Mouse (Mus musculus): ENCODE measurements around the gene Gm4553.
"Not testable (repeated sequence)": the region's sequence is repeated elsewhere in the genome, so short reads cannot be mapped to it uniquely, and the experiment has no call there.

Gm4553 gene

DNA sequence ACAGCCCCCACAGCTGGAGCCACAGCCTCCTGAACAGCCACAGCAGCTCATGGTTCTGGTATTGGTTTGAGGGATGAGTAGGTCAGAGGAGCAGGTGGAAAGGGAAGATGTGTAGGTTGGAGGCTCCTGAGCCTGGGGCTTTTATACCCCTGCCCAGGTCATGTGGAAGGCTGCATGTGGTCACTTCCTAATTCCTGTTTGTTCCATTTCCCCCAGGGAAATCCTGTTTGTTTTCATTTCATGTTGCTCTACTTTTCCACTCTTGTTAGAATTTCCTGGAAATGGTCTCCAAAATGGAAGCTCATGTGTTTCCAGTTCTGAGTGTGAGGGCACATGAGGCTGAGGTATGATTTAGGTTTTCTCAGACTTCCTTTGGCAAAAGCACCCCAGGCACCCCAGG, at the start of gene Gm4553:
Gene Gm4553 (minus strand): TSS at position 101 of the 400 bp plus-strand sequence.
- not testable (repeated sequence) for DNase-seq (ENCODE audit: low spot score)

DNA sequence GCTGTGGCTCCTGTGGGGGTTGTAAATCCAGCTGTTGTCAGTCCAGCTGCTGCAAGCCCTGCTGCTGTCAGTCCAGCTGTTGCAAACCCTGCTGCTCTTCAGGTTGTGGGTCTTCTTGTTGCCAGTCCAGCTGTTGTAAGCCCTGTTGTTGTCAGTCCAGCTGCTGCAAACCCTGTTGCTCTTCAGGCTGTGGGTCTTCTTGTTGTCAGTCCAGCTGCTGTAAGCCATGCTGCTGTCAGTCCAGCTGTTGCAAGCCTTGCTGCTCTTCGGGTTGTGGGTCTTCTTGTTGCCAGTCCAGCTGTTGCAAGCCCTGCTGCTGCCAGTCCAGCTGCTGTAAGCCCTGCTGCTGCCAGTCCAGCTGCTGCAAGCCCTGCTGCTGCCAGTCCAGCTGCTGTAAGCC, 46.6 kb upstream of the Gm4553 start:
- DNase-seq (ENCODE audit: low spot score), result not testable (repeated sequence)

DNA sequence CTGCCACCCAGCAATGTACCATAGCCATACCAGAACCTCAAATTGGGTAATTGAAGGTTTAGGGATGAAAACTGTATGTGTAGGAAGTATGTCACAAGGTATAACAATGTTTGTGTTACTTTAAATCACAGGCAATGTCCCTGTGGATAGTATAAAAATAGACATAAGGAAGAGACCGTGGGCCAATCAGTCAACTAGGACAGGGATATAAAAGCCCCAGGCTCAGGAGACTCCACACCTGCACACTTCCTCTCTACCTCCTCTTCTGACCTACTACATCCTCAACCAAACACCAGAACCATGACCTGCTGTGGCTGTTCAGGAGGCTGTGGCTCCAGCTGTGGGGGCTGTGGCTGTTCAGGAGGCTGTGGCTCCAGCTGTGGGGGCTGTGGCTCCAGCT, 46.0 kb upstream of the Gm4553 start, which contains the start of gene Gm7579:
Gene Gm7579 (plus strand): TSS at position 301 of the 400 bp plus-strand sequence.
- DNase-seq (ENCODE audit: low spot score), result no peak

DNA sequence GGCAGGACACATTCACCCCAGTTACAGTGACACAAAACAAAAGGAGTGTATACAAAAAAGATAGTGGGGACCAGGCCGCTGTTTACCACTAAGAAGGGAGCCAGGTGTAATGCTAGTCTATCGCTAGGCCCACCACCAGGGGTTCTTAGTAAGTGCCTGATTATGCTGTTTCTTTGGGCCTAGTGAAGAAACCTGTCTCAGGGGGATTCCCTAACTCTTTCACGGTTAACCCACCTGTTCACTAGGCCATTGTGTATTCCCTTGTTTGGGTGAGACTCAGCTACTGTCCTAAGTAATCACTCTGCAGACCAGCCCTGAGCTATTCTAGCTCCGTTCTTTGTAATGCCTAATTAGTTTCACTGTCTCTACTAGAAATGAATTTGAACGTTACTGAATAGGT, 41.4 kb upstream of the Gm4553 start:
- DNase-seq (ENCODE audit: low spot score), result not testable (repeated sequence)

DNA sequence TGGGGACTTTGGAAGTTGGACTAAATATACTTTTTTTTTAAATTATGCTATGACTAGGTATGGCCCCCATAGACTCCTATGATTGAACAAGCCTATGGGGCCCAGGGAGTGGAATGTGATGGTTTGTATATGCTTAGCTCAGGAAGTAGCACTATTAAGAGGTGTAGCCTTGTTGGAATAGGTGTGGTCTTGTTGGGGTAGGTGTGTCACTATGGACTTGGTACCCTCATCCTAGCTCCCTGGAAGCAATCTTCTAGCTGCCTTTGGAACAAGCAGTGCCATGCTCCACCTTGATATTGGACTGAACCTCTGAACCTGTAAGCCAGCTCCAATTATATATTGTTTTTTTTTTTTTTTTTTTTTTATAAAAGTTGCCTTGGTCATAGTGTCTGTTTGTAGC, 39.9 kb upstream of the Gm4553 start:
- no peak for DNase-seq (ENCODE audit: low spot score)

DNA sequence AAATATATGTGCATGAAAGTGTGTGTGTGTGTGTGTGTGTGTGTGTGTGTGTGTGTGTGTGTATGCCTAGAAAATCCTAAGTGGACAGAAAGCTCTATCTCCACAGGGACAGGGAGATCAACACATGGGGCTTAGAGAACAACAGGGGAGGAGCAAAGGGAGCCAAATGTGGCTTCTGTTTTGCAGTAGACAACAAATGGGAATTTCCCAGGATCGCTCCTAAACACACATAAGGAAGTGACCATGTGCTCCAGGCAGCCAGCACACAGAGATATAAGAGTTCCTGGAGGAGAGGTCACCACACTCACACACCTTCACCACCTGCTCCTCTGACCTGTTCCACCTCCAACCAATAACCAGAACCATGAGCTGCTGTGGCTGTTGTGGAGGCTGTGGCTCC, 35.5 kb upstream of the Gm4553 start, which contains the start of gene Krtap5-3:
Gene Krtap5-3 (plus strand): TSS at position 301 of the 400 bp plus-strand sequence.
- no peak for DNase-seq (ENCODE audit: low spot score)

DNA sequence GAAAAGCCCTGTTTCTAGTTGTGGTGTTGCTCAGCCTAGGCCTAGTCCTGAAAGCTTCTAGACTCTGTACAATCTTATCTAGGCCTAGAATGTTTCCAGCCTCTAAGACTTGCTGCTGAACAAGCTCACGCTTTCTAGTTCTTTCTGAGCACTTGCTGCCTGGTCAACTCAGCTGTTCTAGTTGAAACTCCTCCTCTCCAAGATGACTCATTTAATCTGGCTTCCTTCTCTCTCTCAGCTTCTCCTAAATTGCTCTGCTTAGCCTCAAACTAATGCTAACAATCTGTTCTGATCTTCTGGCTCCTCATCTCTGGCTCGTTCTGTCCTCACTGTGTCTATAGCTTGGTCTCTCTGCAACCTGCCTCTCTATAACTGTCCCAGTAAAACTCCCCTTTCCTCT, 33.2 kb upstream of the Gm4553 start:
- DNase-seq (ENCODE audit: low spot score), result no peak

DNA sequence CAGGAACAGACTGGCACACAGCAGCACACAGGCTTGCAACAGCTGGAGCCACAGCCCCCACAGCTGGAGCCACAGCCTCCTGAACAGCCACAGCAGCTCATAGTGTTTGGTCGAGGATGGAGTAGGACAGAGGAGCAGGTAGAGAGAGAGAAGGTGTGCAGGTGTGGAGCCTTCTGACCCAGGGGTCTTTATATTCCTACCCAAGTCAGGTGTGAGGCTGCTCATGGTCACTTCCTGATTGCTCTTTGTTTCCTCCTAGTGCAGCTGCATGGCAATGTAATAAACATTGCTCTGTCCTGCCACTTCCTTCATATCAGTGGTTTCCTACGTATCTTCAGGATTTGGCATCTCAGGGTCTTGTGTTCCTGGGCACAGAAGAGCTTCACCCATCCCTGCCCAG, 24.8 kb upstream of the Gm4553 start, which contains the start of gene Gm10153:
Gene Gm10153 (minus strand): TSS at position 101 of the 400 bp plus-strand sequence.
- no peak for DNase-seq (ENCODE audit: low spot score)

DNA sequence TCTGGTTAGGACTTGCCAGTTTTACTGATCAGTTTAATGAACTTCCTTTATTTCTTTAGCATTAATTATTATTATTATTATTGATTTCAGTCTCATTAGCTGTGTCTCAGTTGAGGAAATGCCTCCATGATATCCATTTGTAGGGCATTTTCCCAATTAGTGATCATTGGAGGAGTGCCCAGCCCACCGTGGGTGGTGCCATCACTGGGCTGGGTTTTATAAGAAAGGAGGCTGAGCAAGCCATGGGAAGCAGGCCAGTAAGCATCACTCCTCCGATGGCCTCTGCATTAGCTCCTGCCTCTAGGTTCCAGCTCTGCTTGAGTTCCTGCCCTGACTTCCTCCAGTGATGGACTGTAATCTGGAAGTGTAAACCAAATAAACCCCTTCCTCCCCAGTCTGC, 22.6 kb upstream of the Gm4553 start:
- no peak for DNase-seq (ENCODE audit: low spot score)

DNA sequence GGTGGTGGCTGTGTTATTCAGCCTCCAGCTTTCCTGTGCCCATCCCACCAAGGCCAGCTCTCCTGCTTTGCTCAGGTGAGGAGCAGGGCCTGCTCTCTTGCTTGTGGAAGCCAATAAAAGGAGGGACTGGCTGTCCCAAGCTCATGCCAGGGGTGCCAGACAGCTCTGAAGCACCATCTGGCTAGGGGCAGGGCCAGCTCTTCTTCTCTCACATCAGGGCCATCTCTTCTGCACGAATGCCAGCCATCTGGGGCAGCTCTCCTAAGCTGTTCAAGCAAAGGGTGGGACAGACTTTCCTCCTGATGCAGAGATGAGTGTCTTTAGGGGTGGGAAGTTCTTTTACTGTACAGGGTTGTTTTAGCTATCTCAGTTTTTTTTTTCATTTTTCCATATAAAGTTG, 15.5 kb upstream of the Gm4553 start:
- DNase-seq (ENCODE audit: low spot score), result no peak

DNA sequence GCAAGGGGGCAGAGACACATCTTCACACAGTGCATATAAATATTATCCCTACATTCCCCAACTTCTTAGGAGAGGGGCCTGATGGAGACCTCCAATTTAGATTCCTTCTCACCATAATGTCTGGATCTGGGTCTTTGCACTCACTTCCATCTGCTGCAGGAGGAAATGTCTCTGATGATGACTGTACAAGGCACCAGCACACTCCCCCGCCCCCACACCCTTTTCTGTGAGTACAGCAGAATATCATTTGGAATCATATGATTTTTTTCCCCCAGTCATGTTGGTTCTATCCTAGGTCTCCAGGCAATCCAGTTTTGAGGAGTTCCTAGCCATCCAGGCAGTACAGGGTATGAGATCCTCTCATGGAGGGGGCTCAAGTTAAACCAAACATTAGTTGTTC, 13.1 kb upstream of the Gm4553 start:
- DNase-seq (ENCODE audit: low spot score), result no peak

DNA sequence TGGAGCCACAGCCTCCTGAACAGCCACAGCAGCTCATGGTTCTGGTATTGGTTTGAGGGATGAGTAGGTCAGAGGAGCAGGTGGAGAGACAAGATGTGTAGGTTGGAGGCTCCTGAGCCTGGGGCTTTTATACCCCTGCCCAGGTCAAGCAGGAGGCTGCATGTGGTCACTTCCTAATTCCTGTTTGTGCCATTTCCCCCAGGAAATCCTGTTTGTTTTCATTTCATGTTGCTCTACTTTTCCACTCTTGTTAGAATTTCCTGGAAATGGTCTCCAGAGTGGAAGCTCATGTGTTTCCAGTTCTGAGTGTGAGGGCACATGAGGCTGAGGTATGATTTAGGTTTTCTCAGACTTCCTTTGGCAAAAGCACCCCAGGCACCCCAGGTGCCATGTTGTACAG, 10.4 kb upstream of the Gm4553 start, which contains the start of gene Krtap5-2:
Gene Krtap5-2 (minus strand): TSS at position 101 of the 400 bp plus-strand sequence.
- not testable (repeated sequence) for DNase-seq (ENCODE audit: low spot score)

DNA sequence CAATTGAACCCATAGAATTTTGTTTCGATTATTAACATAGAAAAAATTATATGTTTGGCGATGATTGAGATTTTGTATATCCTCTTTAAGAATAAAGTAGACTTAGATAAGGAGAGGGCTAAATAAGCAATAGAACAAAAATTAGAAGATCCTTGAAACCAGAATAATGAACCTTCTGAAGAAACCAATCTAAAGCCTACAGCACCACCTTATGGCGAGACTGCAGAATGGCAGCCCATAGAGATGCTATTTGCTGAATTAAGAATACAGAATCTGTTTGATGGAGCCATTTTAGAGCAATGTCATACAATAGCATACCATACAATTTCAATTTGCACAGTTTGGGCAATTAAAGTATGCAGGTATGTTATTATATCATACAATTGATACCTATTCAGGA, 4.3 kb upstream of the Gm4553 start:
- no peak for DNase-seq (ENCODE audit: low spot score)

DNA sequence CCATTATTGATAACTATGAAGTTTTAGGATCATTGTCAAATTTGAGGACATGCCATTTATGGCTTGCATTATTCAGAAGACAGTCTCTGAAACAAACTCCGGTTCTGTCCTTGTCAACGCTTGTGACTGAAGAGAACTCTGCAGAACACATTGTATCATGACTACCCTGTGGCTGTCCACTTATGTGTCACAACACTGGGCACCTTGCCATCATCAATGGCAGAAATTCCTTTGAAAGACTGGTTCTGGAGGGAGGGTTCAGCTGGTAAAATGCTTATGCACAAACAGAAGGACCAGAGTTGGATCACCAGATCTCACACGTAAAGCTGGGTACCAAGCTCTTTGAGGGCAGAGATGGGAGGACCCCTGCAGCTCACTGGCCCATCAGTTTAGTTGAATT, 6.2 kb downstream of the Gm4553 start:
- no peak for DNase-seq (ENCODE audit: low spot score)

DNA sequence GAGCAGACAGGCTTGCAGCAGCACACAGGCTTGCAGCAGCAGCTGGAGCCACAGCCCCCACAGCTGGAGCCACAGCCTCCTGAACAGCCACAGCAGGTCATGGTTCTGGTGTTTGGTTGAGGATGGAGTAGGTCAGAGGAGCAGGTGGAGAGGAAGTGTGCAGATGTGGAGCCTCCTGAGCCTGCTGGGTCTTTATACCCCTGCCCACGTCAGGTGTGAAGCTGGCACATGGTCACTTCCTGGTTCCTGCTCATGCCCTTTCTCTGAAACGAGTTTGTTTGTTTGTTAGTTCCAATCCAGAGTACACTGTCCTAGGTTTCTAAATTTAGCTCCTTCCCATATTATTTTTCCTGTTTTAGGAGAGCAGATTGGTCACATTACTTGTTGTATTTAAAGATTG, 8.5 kb downstream of the Gm4553 start, which contains the start of gene Gm29735:
Gene Gm29735 (minus strand): TSS at position 101 of the 400 bp plus-strand sequence.
- DNase-seq (ENCODE audit: low spot score), result not testable (repeated sequence)

DNA sequence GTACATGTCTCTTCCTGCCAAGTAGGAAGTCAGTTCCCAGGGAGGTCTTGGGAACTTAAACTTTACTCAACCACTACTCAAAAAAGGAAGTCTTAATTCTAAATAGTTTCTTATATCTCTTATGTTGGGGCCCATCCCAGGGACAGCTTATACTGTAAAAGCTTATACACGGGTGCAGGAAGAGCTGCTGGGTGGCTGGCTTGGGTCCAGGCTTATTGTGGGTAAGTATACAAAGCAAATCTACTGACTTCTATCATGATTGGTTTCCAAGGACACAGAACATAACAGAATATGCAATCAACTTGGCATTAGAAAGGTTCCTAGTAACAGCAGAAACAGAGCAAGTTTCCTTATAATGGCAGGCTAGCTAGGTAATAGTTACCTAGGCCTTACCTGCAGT, 10.2 kb downstream of the Gm4553 start:
- DNase-seq (ENCODE audit: low spot score), result no peak

DNA sequence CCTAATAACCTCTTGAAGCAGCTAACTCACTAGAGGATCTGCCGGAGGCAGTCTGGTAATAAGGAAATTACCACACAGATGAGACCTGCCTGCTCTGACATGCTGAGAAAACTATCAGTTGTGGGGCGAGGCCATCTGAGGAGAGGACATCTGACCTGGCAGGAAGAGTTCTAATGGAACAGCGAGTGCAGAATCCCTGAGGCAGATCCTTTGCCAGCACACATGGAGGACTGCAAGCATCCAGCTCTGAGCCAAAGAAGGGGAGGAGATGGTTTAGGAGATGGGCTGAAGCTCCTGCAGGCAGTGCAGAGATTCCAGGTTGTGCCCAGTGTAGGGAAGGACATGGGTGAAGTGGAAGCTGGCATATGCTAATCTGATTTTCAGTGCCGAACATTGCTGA, 13.3 kb downstream of the Gm4553 start:
- no peak for DNase-seq (ENCODE audit: low spot score)

DNA sequence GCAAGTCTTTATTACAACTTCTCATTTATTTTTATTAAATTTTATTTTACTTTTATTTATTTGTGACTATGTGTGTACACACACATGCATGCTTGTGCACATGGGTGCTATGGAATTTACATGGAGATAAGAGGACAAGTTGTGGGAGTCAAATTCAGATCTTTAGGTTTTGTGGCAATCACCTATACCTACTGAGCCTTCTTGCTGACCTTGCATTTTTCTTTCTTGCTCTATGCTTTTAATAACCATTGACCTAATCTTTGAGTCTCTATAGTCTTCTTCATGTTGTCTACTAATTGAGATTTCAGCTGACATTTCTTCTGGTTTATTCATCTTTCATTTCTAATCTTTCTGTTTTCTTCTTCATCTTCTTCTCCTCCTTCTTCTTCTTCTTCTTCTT, 16.9 kb downstream of the Gm4553 start:
- no peak for DNase-seq (ENCODE audit: low spot score)

DNA sequence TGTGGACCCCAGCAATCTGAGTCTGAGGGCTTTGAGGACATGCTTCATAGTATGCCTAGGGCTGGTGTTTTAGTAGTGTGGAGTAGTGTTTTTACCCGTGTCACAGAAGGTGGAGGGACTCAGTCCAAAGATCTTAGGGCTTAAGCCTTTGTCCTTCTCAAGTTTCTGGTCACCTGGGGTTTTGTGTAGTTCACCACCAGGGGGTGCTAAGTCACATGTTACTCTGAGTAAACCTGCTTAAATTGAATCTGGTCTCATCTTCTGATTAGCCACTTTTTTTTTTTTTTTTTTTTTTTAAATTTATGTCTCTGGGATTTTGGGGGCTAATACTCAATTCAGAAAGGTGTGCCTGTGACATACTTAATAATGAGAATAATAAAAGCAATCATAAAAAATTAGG, 19.5 kb downstream of the Gm4553 start:
- peak; percentile 11 for DNase-seq (ENCODE audit: low spot score)

DNA sequence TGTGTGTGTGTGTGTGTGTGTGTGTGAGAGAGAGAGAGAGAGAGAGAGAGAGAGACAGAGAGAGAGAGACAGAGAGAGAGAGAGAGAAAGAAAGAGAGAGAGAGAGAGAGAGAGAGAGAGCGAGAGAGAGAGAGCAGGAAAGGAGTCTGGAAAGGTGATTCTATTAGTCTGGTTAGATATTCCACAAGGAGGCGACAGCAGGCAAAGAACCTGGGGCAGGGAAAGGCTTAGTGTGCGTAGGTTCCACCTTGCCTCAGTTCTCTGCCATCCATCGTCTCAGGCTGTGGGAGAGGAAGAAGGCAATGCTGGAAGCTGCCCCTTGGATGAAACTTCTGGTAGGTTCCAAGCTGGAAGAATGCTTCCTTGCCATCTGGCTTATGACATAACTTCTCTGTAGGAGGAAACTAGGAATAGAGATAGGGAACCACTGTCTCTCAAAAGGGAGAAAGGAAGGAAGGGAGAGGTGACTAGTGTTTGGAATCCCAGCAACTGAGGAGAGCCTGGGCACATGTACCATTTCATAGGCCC, 20.1 kb downstream of the Gm4553 start:
- DNase-seq (ENCODE audit: low spot score), result no peak

DNA sequence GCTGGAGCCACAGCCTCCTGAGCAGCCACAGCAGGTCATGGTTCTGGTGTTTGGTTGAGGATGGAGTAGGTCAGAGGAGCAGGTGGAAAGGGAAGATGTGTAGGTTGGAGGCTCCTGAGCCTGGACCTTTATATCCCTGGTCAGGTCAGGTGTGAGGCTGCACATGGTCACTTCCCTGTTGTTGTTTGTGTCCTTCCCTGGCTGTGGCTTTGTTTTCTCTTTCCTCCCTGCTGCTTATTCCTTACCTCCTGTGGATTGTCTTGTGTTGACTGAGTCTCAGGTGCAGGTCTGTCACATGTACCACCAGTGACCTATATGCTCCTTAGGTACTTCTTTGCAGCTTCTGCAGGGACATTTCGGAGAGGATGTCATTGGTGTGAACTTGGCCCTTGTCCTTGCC, 21.0 kb downstream of the Gm4553 start, which contains the start of gene Gm45337:
Gene Gm45337 (minus strand): TSS at position 101 of the 400 bp plus-strand sequence.
- no peak for DNase-seq (ENCODE audit: low spot score)

DNA sequence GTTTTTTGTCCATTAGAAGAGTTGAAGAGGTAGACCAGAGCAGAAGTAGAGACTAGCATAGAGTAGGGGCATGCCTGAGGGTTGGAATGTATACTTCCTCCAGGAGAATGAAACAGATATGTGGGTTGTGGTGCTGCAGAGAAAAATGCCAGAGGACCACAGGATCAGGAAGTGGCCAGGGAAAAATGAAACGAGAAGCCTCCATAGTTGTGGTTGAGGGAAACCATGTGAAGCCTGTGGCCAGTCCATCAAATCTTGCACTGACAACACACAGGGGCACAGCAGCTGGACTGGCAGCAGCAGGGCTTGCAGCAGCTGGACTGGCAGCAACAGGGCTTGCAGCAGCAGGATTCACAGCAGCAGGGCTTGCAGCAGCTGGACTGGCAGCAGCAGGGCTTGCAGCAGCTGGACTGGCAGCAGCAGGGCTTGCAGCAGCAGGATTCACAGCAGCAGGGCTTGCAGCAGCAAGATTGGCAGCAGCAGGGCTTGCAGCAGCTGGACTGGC, 22.0 kb downstream of the Gm4553 start:
- not testable (repeated sequence) for DNase-seq (ENCODE audit: low spot score)

DNA sequence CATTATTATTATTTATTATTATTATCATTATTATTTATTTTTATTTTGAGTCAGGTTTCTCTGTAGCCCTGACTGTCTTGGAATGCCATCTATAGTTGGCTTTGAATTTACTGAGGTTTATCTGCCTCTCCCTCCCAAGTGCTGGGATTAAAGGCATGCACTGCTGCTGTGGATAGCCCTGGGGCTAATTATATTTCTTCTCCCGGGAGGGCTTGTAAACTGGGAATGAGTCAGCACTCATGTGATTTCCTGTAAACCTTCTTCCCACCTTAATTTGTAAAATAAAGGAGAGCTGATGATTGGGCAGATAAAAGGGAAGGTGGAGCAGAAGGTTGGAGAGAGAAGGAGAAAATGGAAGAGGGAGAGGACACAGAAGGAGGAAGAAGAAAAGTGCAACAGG, 24.8 kb downstream of the Gm4553 start:
- DNase-seq (ENCODE audit: low spot score), result no peak

DNA sequence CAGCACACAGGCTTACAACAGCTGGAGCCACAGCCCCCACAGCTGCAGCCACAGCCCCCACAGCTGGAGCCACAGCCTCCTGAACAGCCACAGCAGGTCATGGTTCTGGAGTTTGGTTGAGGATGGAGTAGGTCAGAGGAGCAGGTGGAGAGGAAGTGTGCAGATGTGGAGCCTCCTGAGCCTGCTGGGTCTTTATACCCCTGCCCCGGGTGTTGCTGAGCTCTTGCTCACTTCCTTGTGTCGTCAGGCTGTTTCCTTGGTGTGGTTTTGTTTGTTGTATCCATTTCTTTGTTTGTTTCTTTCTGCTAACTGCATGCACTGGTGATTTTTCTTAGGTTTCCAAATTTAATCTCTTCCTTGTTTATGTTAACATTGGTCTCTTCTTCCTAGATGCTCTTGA, 29.6 kb downstream of the Gm4553 start, which contains the start of gene Gm39115:
Gene Gm39115 (minus strand): TSS at position 101 of the 400 bp plus-strand sequence.
- not testable (repeated sequence) for DNase-seq (ENCODE audit: low spot score)
